Mouse (Mus musculus) kidney, embryonic 14.5 days (tissue): ENCODE measurements around the gene Rasa3. TPM values are rescaled to one million over a fixed set of nuclear protein-coding genes. Genes with fewer than 3 reads are reported as not detected.

Experiments
- ATAC-seq: fragments of 200-750 bp; cut with Nextera tagmentation; 2 replicates; pipeline ENCODE4 v1.8.0; 2017; ENCODE audit warnings: moderate number of reproducible peaks, mild to moderate bottlenecking, moderate TSS enrichment, moderate library complexity; ENCODE audit not compliant: low FRiP score, low TSS enrichment
- H3K27ac ChIP-seq: fragments of 300-500 bp; sonication (generic); 2 replicates; pipeline ENCODE4 v1.5.1; 2014; ENCODE audit warnings: low read depth, mild to moderate bottlenecking, low read length, moderate library complexity, mixed read lengths
- H3K27me3 ChIP-seq: fragments of 300-500 bp; sonication (generic); 2 replicates; pipeline ENCODE4 v1.6.1; 2014; ENCODE audit warnings: mild to moderate bottlenecking, low read length; ENCODE audit not compliant: control insufficient read depth, insufficient read depth
- H3K36me3 ChIP-seq: fragments of 300-500 bp; sonication (generic); 2 replicates; pipeline ENCODE4 v1.6.1; 2014; ENCODE audit warnings: low read length, mixed read lengths; ENCODE audit not compliant: control insufficient read depth, insufficient read depth
- H3K4me1 ChIP-seq: fragments of 300-500 bp; sonication (generic); 2 replicates; pipeline ENCODE4 v1.6.1; 2014; ENCODE audit warnings: low read length, mixed read lengths; ENCODE audit not compliant: control insufficient read depth, insufficient read depth
- H3K4me2 ChIP-seq: fragments of 300-500 bp; sonication (generic); replicated peaks from 2 replicates; pipeline ENCODE4 v1.6.1; 2014; ENCODE audit warnings: low read depth, mild to moderate bottlenecking, low read length
- H3K4me3 ChIP-seq: fragments of 300-500 bp; sonication (generic); 2 replicates; pipeline ENCODE4 v1.5.1; 2014; ENCODE audit warnings: mild to moderate bottlenecking, low read length
- H3K9ac ChIP-seq: fragments of 300-500 bp; sonication (generic); 2 replicates; pipeline ENCODE4 v1.6.1; 2014; ENCODE audit warnings: low read depth, mild to moderate bottlenecking, low read length, moderate library complexity
- H3K9me3 ChIP-seq: fragments of 300-500 bp; sonication (generic); 2 replicates; pipeline ENCODE4 v1.6.1; 2016; ENCODE audit warnings: low read length; ENCODE audit not compliant: control insufficient read depth
- WGBS: fragments of 180-500 bp; shearing (Covaris S2); extraction: QIAGEN DNeasy Blood & Tissue Kit; methylation state at CpG from one replicate; pipeline ENCODE4 v1.1.7; 2014; 5-methylcytosine and 5-hydroxymethylcytosine counted together
- polyA plus RNA-seq: library from polyadenylated mRNA; unstranded; fragments of >200 nt; fragmentation: Nextera tagmentation; extraction: Ambion mirVana; gene quantifications from 2 replicates; pipeline ENCODE4 v1.2.1, GENCODE M21; 2014

Gene Rasa3
- polyA plus RNA-seq, 1 experiment from 2014 or later: 20.2 TPM

- no peaks in the 10 kb centered on the region; the same call in 1 of the 2 replicates for H3K36me3 ChIP-seq
- 92% methylated on average over 6 of the region's 6 CpGs for whole genome bisulfite sequencing
- no peaks in the 10 kb centered on the region for H3K27me3 ChIP-seq
- no peak for ATAC-seq
- H3K27ac ChIP-seq: no peak overlapping the region
- H3K9me3 ChIP-seq: no peaks in the 10 kb centered on the region
- H3K4me2 ChIP-seq: no peak overlapping the region
- no peak overlapping the region for H3K4me3 ChIP-seq
- no peak overlapping the region for H3K9ac ChIP-seq
- H3K4me1 ChIP-seq: no peaks in the 10 kb centered on the region
Observed at GRCm38 (mm10) chr8:13608946-13609345, 68.5 kb downstream of the Rasa3 start.

GRCm38 (mm10) chr8:13605920-13606480 lies 71.4 kb downstream of the Rasa3 start:
- no peak overlapping the region for H3K27ac ChIP-seq
- H3K4me3 ChIP-seq: no peak overlapping the region
- H3K9me3 ChIP-seq: no peaks in the 10 kb centered on the region
- no peak overlapping the region for H3K9ac ChIP-seq
- ATAC-seq: no peak
- H3K27me3 ChIP-seq: no peaks in the 10 kb centered on the region
- no peak overlapping the region for H3K4me2 ChIP-seq
- 77% methylated on average over 7 of the region's 7 CpGs for WGBS
- H3K4me1 ChIP-seq: no peaks in the 10 kb centered on the region
- H3K36me3 ChIP-seq: no peaks in the 10 kb centered on the region

- WGBS: 66% methylated on average over 8 of the region's 8 CpGs
- no peaks in the 10 kb centered on the region for H3K36me3 ChIP-seq
Observed at GRCm38 (mm10) chr8:13602621-13603020, 74.8 kb downstream of the Rasa3 start.

GRCm38 (mm10) chr8:13601166-13601565 lies 76.2 kb downstream of the Rasa3 start:
- H3K9ac ChIP-seq: no peak overlapping the region
- H3K9me3 ChIP-seq: no peaks in the 10 kb centered on the region
- no peak for ATAC-seq
- H3K4me3 ChIP-seq: no peak overlapping the region
- H3K27me3 ChIP-seq: no peaks in the 10 kb centered on the region
- H3K36me3 ChIP-seq: 0 out of 2 replicates have a peak, but pooled peaks cover 2% of the 10 kb centered on the region
- H3K4me2 ChIP-seq: no peak overlapping the region
- no peaks in the 10 kb centered on the region for H3K4me1 ChIP-seq
- 71% methylated on average over 11 of the region's 11 CpGs for WGBS
- no peak overlapping the region for H3K27ac ChIP-seq

More at GRCm38 (mm10) chr8:13602621-13603020, 74.8 kb downstream of the Rasa3 start:
- Histone ChIP-seq H3K9ac (no peak overlapping the region), H3K9me3 (no peaks in the 10 kb centered on the region), H3K4me2 (no peak overlapping the region), H3K4me3 (no peak overlapping the region), H3K27me3 (no peaks in the 10 kb centered on the region), H3K4me1 (no peaks in the 10 kb centered on the region), H3K27ac (no peak overlapping the region)
- no peak for ATAC-seq

GRCm38 (mm10) chr8:13600716-13601115 lies 76.7 kb downstream of the Rasa3 start:
- H3K4me3 ChIP-seq: no peak overlapping the region

GRCm38 (mm10) chr8:13600204-13600603 lies 77.2 kb downstream of the Rasa3 start:
- no peak for ATAC-seq
- Histone ChIP-seq H3K27ac (no peak overlapping the region), H3K36me3 (0 out of 2 replicates have a peak, but pooled peaks cover 2% of the 10 kb centered on the region), H3K27me3 (no peaks in the 10 kb centered on the region), H3K9ac (no peak overlapping the region), H3K9me3 (no peaks in the 10 kb centered on the region), H3K4me3 (no peak overlapping the region), H3K4me2 (no peak overlapping the region), H3K4me1 (no peaks in the 10 kb centered on the region)
- 35% methylated on average over 7 of the region's 7 CpGs for WGBS

More at GRCm38 (mm10) chr8:13600716-13601115, 76.7 kb downstream of the Rasa3 start:
- Histone ChIP-seq H3K4me2 (no peak overlapping the region), H3K27me3 (no peaks in the 10 kb centered on the region), H3K9me3 (no peaks in the 10 kb centered on the region), H3K4me1 (no peaks in the 10 kb centered on the region), H3K9ac (no peak overlapping the region), H3K27ac (no peak overlapping the region), H3K36me3 (0 out of 2 replicates have a peak, but pooled peaks cover 2% of the 10 kb centered on the region)
- WGBS: 89% methylated on average over 10 of the region's 10 CpGs
- ATAC-seq: no peak

GRCm38 (mm10) chr8:13597777-13598176 lies 79.6 kb downstream of the Rasa3 start:
- Histone ChIP-seq H3K4me3 (no peak overlapping the region), H3K27ac (no peak overlapping the region), H3K4me1 (no peaks in the 10 kb centered on the region), H3K27me3 (no peaks in the 10 kb centered on the region), H3K9me3 (no peaks in the 10 kb centered on the region), H3K36me3 (0 out of 2 replicates have a peak, but pooled peaks cover 2% of the 10 kb centered on the region), H3K9ac (no peak overlapping the region), H3K4me2 (no peak overlapping the region)
- ATAC-seq: no peak
- 94% methylated on average over 6 of the region's 6 CpGs for WGBS

GRCm38 (mm10) chr8:13595861-13596260 lies 81.5 kb downstream of the Rasa3 start:
- H3K4me1 ChIP-seq: no peaks in the 10 kb centered on the region
- H3K36me3 ChIP-seq: 0 out of 2 replicates have a peak, but pooled peaks cover 2% of the 10 kb centered on the region
- 90% methylated on average over 6 of the region's 6 CpGs for WGBS
- no peak overlapping the region for H3K9ac ChIP-seq
- ATAC-seq: no peak
- H3K9me3 ChIP-seq: no peaks in the 10 kb centered on the region
- no peaks in the 10 kb centered on the region for H3K27me3 ChIP-seq
- no peak overlapping the region for H3K27ac ChIP-seq
- no peak overlapping the region for H3K4me2 ChIP-seq
- no peak overlapping the region for H3K4me3 ChIP-seq

- WGBS: 76% methylated on average over 11 of the region's 11 CpGs
- ATAC-seq: no peak
- Histone ChIP-seq H3K9me3 (no peaks in the 10 kb centered on the region), H3K36me3 (0 out of 2 replicates have a peak, but pooled peaks cover 2% of the 10 kb centered on the region), H3K4me2 (no peak overlapping the region), H3K4me3 (no peak overlapping the region), H3K4me1 (no peaks in the 10 kb centered on the region), H3K27ac (no peak overlapping the region), H3K27me3 (no peaks in the 10 kb centered on the region), H3K9ac (no peak overlapping the region)
Observed at GRCm38 (mm10) chr8:13594884-13595323, 82.5 kb downstream of the Rasa3 start.
